Mouse (Mus musculus) stomach, postnatal 0 days (tissue): Measurements from ENCODE around the gene Dbil5. TPM values are rescaled to one million over a fixed set of nuclear protein-coding genes. Genes with fewer than 3 reads are reported as not detected.

Experiments
- ATAC-seq: fragments of 200-750 bp; cut with Nextera tagmentation; 2 replicates; pipeline ENCODE4 v1.8.0; 2017; ENCODE audit not compliant: low FRiP score, low TSS enrichment
- DNase-seq: peaks from one replicate; pipeline ENCODE4 v3.0.0-alpha.2; 2016; ENCODE audit warnings: low spot score
- H3K27ac ChIP-seq: fragments of 300-500 bp; sonication (generic); replicated peaks from 2 replicates; pipeline ENCODE4 v1.5.1; 2014; ENCODE audit warnings: mild to moderate bottlenecking, control low read depth
- H3K27me3 ChIP-seq: fragments of 300-500 bp; sonication (generic); 2 replicates; pipeline ENCODE4 v1.6.1; 2014; ENCODE audit warnings: low read length; ENCODE audit not compliant: control insufficient read depth, insufficient read depth
- H3K36me3 ChIP-seq: fragments of 300-500 bp; sonication (generic); 2 replicates; pipeline ENCODE4 v1.6.1; 2014; ENCODE audit warnings: low read length, mixed read lengths; ENCODE audit not compliant: control insufficient read depth, insufficient read depth
- H3K4me1 ChIP-seq: fragments of 300-500 bp; sonication (generic); replicated peaks from 2 replicates; pipeline ENCODE4 v1.6.1; 2014; ENCODE audit warnings: antibody characterized with exemption; ENCODE audit not compliant: control insufficient read depth, insufficient read depth
- H3K4me2 ChIP-seq: fragments of 300-500 bp; sonication (generic); replicated peaks from 2 replicates; pipeline ENCODE4 v1.6.1; 2014; ENCODE audit warnings: low read depth, mild to moderate bottlenecking, control low read depth, moderate library complexity
- H3K4me3 ChIP-seq: fragments of 300-500 bp; sonication (generic); 2 replicates; pipeline ENCODE4 v1.5.1; 2014; ENCODE audit warnings: low read depth, low read length, control low read depth
- H3K9ac ChIP-seq: fragments of 300-500 bp; sonication (generic); 2 replicates; pipeline ENCODE4 v1.6.1; 2014; ENCODE audit warnings: mild to moderate bottlenecking, low read length, control low read depth, mixed read lengths
- H3K9me3 ChIP-seq: fragments of 300-500 bp; sonication (generic); 2 replicates; pipeline ENCODE4 v1.6.1; 2016; ENCODE audit warnings: low read length; ENCODE audit not compliant: control insufficient read depth
- CTCF ChIP-seq: IDR thresholded peaks from 2 replicates; pipeline ENCODE4 v1.5.1; 2016; ENCODE audit warnings: antibody characterized with exemption, low read depth, mild to moderate bottlenecking, moderate library complexity
- EP300 ChIP-seq: optimal IDR thresholded peaks from 2 replicates; pipeline ENCODE3; 2016; ENCODE audit warnings: antibody characterized with exemption
- WGBS: fragments of 180-500 bp; shearing (Covaris S2); extraction: QIAGEN DNeasy Blood & Tissue Kit; methylation state at CpG from one replicate; pipeline ENCODE4 v1.1.7; 2014; 5-methylcytosine and 5-hydroxymethylcytosine counted together
- polyA plus RNA-seq: library from polyadenylated mRNA; unstranded; fragments of >200 nt; fragmentation: Nextera tagmentation; extraction: Ambion mirVana; gene quantifications from 2 replicates; pipeline ENCODE4 v1.2.1, GENCODE M21; 2015

The Dbil5 gene
- polyA plus RNA-seq, 1 experiment from 2014 or later, result 4.0 TPM

DNA sequence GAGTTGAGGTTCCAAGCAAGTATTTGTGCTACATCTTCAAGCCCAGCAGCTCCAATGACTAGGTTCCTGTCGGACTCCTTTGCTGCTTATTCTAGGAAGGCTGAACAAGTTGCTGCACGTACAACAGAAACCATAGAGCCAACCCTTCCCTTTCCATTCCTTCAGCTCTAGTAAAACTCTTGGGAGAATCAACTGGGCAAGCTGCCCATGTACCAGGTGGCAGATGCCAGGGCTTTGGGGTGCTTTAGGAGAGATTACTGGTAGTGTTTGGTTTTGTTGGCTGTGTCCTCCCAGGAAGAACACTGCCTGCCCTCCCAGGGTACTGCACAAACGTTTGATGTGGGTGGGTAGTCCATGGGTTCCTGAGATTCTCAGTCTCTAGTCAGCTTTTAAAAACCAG, 34.6 kb downstream of the Dbil5 start:
- peak overlapping the region; percentile 53; the same call in 1 of the 2 replicates for H3K27ac ChIP-seq
- H3K9ac ChIP-seq, result no peak overlapping the region
- ATAC-seq (no peak), DNase-seq (no peak)
- H3K4me1 ChIP-seq, result no peaks in the 10 kb centered on the region
- TF ChIP-seq CTCF (no peak), EP300 (no peak)
- H3K9me3 ChIP-seq, result no peaks in the 10 kb centered on the region
- peaks cover 4% of the 10 kb centered on the region; the same call in 1 of the 2 replicates for H3K36me3 ChIP-seq
- WGBS, result 48% methylated on average over 3 of the region's 3 CpGs
- no peak overlapping the region for H3K4me3 ChIP-seq
- H3K27me3 ChIP-seq, result no peaks in the 10 kb centered on the region
- no peak overlapping the region for H3K4me2 ChIP-seq

DNA sequence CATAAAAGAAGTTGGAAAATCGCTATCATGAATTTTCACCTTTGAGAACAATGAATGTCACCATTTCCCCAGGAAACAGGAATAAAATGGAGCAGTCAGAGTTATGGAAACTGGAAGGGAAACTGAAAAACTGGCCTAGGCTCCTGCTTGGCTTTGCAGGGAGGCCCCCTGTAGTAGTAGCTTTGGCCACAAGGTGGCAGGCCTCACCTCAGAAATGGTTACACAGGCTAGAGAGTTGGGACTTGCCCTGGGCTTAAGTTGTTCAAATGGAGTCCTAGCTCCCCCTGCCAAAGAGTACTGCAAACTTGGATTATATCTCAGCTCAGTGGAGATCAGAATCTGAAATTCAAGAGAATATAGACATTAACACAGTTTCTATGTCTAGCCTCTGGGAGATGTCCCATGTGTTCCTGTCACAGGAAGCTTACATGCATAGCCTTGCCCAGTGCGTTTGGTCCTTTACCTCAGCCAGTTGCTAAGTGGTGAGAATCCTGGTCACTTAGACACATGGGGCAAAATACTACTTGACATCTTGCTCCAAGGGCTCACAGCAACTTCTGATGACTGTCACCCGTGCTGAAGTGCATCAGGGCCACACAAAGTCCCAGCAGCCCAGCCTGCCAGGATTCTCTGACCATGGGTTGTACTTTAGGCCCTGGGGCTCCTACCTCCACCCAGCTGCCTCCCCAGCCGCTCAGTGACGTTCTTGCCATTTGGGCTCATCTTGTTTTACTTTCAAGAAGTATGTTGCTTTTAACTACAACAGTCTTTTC, 35.9 kb downstream of the Dbil5 start:
- H3K9ac ChIP-seq, result no peak overlapping the region
- H3K4me3 ChIP-seq, result no peak overlapping the region
- peaks cover 6% of the 10 kb centered on the region; the same call in 1 of the 2 replicates for H3K36me3 ChIP-seq
- H3K9me3 ChIP-seq, result no peaks in the 10 kb centered on the region
- H3K27ac ChIP-seq, result no peak overlapping the region; the same call in 1 of the 2 replicates
- 38% methylated on average over 5 of the region's 5 CpGs for WGBS
- DNase-seq, result peak; percentile 88
- peak; percentile 82 for ATAC-seq
- peak; percentile 96 for TF ChIP-seq CTCF
- no peak for TF ChIP-seq EP300
- no peaks in the 10 kb centered on the region for H3K27me3 ChIP-seq
- no peaks in the 10 kb centered on the region for H3K4me1 ChIP-seq
- H3K4me2 ChIP-seq, result no peak overlapping the region

DNA sequence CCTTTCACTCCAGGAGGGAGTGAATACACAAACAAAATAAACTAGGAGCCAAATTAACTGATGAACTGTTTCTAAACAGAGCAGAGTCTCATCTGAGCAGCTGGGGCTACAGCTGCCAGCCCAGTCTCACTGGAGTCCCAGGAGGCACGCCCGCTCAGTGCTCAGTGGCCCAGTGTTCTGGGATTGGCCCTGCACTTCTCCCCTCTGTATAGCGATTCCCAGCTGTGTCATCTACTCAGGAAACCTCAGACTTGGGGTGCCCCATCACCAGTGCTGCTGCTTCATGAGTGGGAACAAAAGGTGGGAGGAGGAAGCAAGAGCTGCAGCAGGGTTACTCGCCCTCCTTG, 36.5 kb downstream of the Dbil5 start:
- ATAC-seq (no peak), DNase-seq (no peak)
- no peak overlapping the region for H3K4me3 ChIP-seq
- WGBS, result 66% methylated on average over 4 of the region's 4 CpGs
- no peak overlapping the region for H3K4me2 ChIP-seq
- H3K27me3 ChIP-seq, result no peaks in the 10 kb centered on the region
- no peaks in the 10 kb centered on the region for H3K4me1 ChIP-seq
- H3K27ac ChIP-seq, result peak overlapping the region; percentile 35; the same call in 1 of the 2 replicates
- H3K9ac ChIP-seq, result no peak overlapping the region
- TF ChIP-seq CTCF (no peak), EP300 (no peak)
- peaks cover 9% of the 10 kb centered on the region for H3K36me3 ChIP-seq
- H3K9me3 ChIP-seq, result no peaks in the 10 kb centered on the region

DNA sequence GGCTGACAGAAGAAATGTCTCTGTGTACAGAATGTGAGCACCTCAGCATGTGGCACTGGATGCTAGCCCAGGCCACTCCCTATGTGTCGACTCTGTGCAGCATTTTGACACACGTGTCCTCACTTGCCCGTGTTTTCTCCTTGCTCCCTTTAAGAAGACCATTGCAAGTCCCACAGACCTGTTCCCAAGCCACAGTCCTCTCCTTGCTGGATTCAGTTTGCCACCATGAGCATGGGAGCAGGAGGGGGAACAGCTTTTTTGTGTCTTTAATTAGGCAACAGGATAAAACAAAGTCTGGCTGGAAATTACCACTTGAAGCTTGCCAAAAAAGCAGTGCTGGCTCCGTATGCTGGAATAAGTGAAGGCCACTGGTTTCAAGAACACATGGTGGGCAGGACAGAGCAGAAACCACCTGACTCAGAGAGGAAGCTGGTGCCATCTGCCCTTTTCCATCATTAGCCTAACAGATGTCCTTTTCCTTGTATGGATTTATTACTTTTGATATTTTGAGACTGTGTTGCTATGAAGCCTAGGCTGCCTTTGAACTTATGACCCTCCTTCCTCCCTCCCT, 38.1 kb downstream of the Dbil5 start:
- ATAC-seq, result no peak
- Histone ChIP-seq H3K9ac (no peak overlapping the region; the same call in 1 of the 2 replicates), H3K4me1 (no peaks in the 10 kb centered on the region), H3K4me3 (no peak overlapping the region), H3K27me3 (no peaks in the 10 kb centered on the region), H3K9me3 (no peaks in the 10 kb centered on the region), H3K4me2 (no peak overlapping the region), H3K36me3 (peaks cover 7% of the 10 kb centered on the region; the same call in 1 of the 2 replicates), H3K27ac (no peak overlapping the region)
- 57% methylated on average over 4 of the region's 4 CpGs for whole genome bisulfite sequencing
- TF ChIP-seq CTCF, result no peak
- TF ChIP-seq EP300, result no peak
- no peak for DNase-seq

DNA sequence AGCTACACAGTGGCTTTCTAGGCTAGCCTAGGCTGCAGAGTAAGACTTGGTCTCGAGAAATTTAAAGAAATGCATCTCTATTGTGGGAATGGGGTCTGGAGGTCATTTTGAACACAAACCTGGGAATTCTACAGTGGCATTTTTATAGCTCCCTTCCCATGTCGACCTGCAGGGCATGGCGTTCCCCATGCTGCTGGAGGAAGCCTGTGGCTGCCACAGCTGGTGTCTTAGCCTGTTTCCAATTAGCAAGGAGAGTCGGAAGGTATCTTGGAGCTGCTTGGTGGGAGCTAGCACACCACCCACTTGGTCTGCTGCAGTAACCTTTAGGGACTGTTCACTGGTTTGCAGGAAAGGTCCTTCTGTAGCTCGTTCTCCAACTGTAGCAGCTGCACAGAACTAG, 38.7 kb downstream of the Dbil5 start:
- H3K9me3 ChIP-seq, result no peaks in the 10 kb centered on the region
- H3K27ac ChIP-seq, result no peak overlapping the region
- DNase-seq (no peak), ATAC-seq (no peak)
- peaks cover 7% of the 10 kb centered on the region; the same call in 1 of the 2 replicates for H3K36me3 ChIP-seq
- no peak overlapping the region for H3K4me3 ChIP-seq
- H3K4me1 ChIP-seq, result no peaks in the 10 kb centered on the region
- no peaks in the 10 kb centered on the region for H3K27me3 ChIP-seq
- no peak overlapping the region for H3K9ac ChIP-seq
- no peak for TF ChIP-seq EP300
- TF ChIP-seq CTCF, result no peak
- no peak overlapping the region for H3K4me2 ChIP-seq
- 52% methylated on average over 5 of the region's 5 CpGs for WGBS

DNA sequence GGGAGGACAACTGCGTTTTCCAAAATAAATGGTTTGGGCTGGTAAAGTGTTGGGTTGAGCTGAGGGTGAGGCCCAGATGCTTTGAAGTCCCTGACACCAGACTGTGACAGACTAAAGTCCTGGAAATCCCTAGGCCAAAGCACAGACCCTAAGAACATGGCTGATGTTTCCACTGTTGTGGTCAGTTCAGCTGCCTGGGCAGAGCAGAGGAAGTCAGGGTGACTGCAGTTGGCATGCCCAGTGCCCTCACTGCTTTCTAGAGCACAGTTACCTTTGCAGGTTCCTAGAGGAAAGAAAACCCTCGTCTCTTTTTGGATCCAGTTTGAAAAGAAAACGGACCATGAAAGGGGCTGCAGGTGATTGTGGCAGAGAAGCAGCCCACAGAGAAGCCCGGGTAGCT, 40.0 kb downstream of the Dbil5 start:
- DNase-seq (no peak), ATAC-seq (no peak)
- Histone ChIP-seq H3K27me3 (no peaks in the 10 kb centered on the region), H3K4me3 (no peak overlapping the region), H3K36me3 (peaks cover 10% of the 10 kb centered on the region), H3K9me3 (no peaks in the 10 kb centered on the region), H3K9ac (no peak overlapping the region), H3K4me2 (no peak overlapping the region), H3K27ac (no peak overlapping the region), H3K4me1 (no peaks in the 10 kb centered on the region)
- TF ChIP-seq CTCF (no peak), EP300 (no peak)
- WGBS, result 79% methylated on average over 4 of the region's 4 CpGs
